Mouse (Mus musculus): ENCODE results near the gene Tiam2. TPM values are rescaled to one million over a fixed set of nuclear protein-coding genes. Genes with fewer than 3 reads are reported as not detected.

Tiam2 gene
- total and polyA plus RNA-seq, 3 experiments: 5.9 to 9.5 (median 9.4) TPM

GRCm38 (mm10) chr17:3466681-3467080 lies 140.3 kb downstream of the Tiam2 start:
- TF ChIP-seq SMC3 (IDR thresholded peaks at IDR 0.05; ENCODE audit: low read depth, low read length) (no peak), PAX5 (IDR thresholded peaks at IDR 0.05; ENCODE audit: low read length) (no peak), USF1 (IDR thresholded peaks at IDR 0.05; ENCODE audit: low read depth, low read length) (no peak), MEF2A (IDR thresholded peaks at IDR 0.05; ENCODE audit: borderline replicate concordance, low read depth, low read length) (no peak), NELFE (IDR thresholded peaks at IDR 0.05; ENCODE audit: low read depth, low read length) (no peak), MAFK (IDR thresholded peaks at IDR 0.05; ENCODE audit: insufficient replicate concordance, low read length) (no peak), HCFC1 (IDR thresholded peaks at IDR 0.05; ENCODE audit: low read depth, low read length) (no peak), KAT2A (IDR thresholded peaks at IDR 0.05; ENCODE audit: insufficient replicate concordance, low read length) (no peak)
- no peaks in the 10 kb centered on the region for H3K79me2 ChIP-seq (replicated peaks; ENCODE audit: control insufficient read depth, extremely low read depth, insufficient read depth, poor library complexity, severe bottlenecking)
- DNase-seq (ENCODE audit: extremely low read depth): no peak
- no peak overlapping the region for H3K4me3 ChIP-seq (replicated peaks in 1 of 3; ENCODE audit: low read depth in 2 of 3, low read length in 2 of 3, poor library complexity in 1 of 3)
- H3K4me2 ChIP-seq (ENCODE audit: insufficient read depth, low read depth, poor library complexity, severe bottlenecking): no peak overlapping the region
- H3K36me3 ChIP-seq (replicated peaks in 1 of 2; ENCODE audit: control insufficient read depth in 1 of 2, insufficient read depth in 1 of 2, low read length in 1 of 2): peaks cover 5 to 73% of the 10 kb centered on the region in 2 experiments
- dilution Hi-C loops (cut with MboI; ENCODE audit: extremely low pct_ligation_motif_present, extremely low pct_unique_long_range_greater_than_20kb, low sequenced_read_pairs): no loop called here
- H3K9me3 ChIP-seq (replicated peaks; ENCODE audit: low read length): no peaks in the 10 kb centered on the region
- in situ Hi-C loops (cut with MboI; ENCODE audit: low pct_ligation_motif_present, low pct_unique_long_range_greater_than_20kb, low sequenced_read_pairs): no loop called here
- H3K4me1 ChIP-seq (ENCODE audit: control insufficient read depth in 1 of 2, insufficient read depth in 2 of 2): peaks cover 0 to 3% of the 10 kb centered on the region in 2 experiments; a peak in 2 of 4 replicates
- no peak overlapping the region for H3K9ac ChIP-seq (ENCODE audit: insufficient read depth, low read depth)
- H3K27ac ChIP-seq (ENCODE audit: insufficient read depth, low read depth): no peak overlapping the region
- no peaks in the 10 kb centered on the region for H3K27me3 ChIP-seq (replicated peaks)

DNA sequence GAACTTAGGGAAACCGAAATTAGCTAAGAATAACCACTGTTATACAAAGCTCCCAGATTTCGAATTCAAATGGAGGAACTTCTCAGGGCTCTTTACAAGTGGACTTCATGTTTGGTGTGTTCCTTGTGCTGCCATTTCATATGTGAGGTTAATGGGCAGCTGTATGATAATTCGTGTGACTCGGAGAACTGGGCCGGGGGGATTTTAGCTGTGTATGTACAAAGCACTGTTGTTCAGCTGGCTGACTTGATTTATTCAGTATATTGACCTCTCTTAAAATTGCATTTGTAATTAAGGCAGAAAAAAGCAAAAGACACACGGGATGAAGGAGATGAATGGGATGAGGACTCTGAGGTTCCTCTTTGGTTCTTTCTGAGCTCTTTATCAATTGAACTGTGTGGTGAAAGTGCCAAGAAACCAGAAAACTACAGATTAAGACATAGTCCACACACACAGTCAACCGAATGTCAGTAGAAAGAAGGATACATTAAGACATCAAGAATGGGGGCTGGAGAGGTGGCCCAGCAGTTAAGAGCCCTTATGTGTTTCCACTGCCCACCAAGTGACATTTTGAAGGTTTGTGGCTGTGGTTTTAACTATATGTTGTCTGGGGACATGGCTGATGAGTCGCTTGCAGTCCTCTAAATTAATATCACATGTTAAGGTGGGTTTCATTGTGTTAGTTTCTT lies 141.4 kb downstream of the Tiam2 start:
- H3K27me3 ChIP-seq (replicated peaks): no peaks in the 10 kb centered on the region
- H3K36me3 ChIP-seq (replicated peaks in 1 of 2; ENCODE audit: control insufficient read depth in 1 of 2, insufficient read depth in 1 of 2, low read length in 1 of 2): peaks cover 5 to 72% of the 10 kb centered on the region in 2 experiments
- H3K4me3 ChIP-seq (replicated peaks in 1 of 3; ENCODE audit: low read depth in 2 of 3, low read length in 2 of 3, poor library complexity in 1 of 3): no peak overlapping the region
- H3K27ac ChIP-seq (ENCODE audit: insufficient read depth, low read depth): no peak overlapping the region
- TF ChIP-seq PAX5 (IDR thresholded peaks at IDR 0.05; ENCODE audit: low read length) (no peak), MYC (IDR thresholded peaks at IDR 0.05; ENCODE audit: low read depth, low read length) (no peak), MAFK (IDR thresholded peaks at IDR 0.05; ENCODE audit: insufficient replicate concordance, low read length) (no peak), ELF1 (IDR thresholded peaks at IDR 0.05; ENCODE audit: low read depth, low read length) (no peak), NELFE (IDR thresholded peaks at IDR 0.05; ENCODE audit: low read depth, low read length) (no peak), POLR2A (IDR thresholded peaks at IDR 0.05; ENCODE audit: low read depth, low read length) (no peak)
- no peak overlapping the region for H3K4me2 ChIP-seq (ENCODE audit: insufficient read depth, low read depth, poor library complexity, severe bottlenecking)
- no peaks in the 10 kb centered on the region for H3K79me2 ChIP-seq (replicated peaks; ENCODE audit: control insufficient read depth, extremely low read depth, insufficient read depth, poor library complexity, severe bottlenecking)
- H3K4me1 ChIP-seq (ENCODE audit: control insufficient read depth in 1 of 2, insufficient read depth in 2 of 2): no peaks in the 10 kb centered on the region
- dilution Hi-C loops (cut with MboI; ENCODE audit: extremely low pct_ligation_motif_present, extremely low pct_unique_long_range_greater_than_20kb, low sequenced_read_pairs) (no loop called here), in situ Hi-C loops (cut with MboI; ENCODE audit: low pct_ligation_motif_present, low pct_unique_long_range_greater_than_20kb, low sequenced_read_pairs) (no loop called here)
- DNase-seq (ENCODE audit: extremely low read depth): no peak
- H3K9me3 ChIP-seq (replicated peaks; ENCODE audit: low read length): no peaks in the 10 kb centered on the region
- H3K9ac ChIP-seq (ENCODE audit: insufficient read depth, low read depth): no peak overlapping the region

DNA sequence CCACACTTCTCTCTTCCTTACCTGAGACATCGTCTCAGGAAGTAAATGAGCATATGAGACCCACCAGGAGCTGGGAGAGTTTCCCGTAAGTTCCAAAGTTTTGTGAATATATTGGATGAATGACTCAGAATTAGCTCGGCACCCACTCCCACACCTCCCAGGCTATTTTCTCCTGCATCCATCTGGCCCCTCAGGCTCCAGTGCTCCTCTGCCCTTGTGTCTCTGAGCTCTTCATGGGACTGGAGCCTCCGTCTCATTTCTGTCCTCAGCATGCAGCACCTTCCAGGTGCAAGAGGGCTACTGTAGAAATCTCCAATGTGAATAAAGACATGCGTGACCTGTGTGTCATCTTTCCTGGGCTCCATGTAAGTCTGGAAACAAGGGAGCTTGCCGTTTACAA lies 145.6 kb downstream of the Tiam2 start:
- Histone ChIP-seq H3K36me3 (replicated peaks in 1 of 2; ENCODE audit: control insufficient read depth in 1 of 2, insufficient read depth in 1 of 2, low read length in 1 of 2) (peaks cover 5 to 62% of the 10 kb centered on the region in 2 experiments), H3K9ac (ENCODE audit: insufficient read depth, low read depth) (no peak overlapping the region), H3K79me2 (replicated peaks; ENCODE audit: control insufficient read depth, extremely low read depth, insufficient read depth, poor library complexity, severe bottlenecking) (no peaks in the 10 kb centered on the region), H3K4me2 (ENCODE audit: insufficient read depth, low read depth, poor library complexity, severe bottlenecking) (no peak overlapping the region), H3K4me1 (ENCODE audit: control insufficient read depth in 1 of 2, insufficient read depth in 2 of 2) (no peaks in the 10 kb centered on the region), H3K9me3 (replicated peaks; ENCODE audit: low read length) (no peaks in the 10 kb centered on the region), H3K27me3 (replicated peaks) (no peaks in the 10 kb centered on the region), H3K27ac (ENCODE audit: insufficient read depth, low read depth) (no peak overlapping the region), H3K4me3 (replicated peaks in 1 of 3; ENCODE audit: low read depth in 2 of 3, low read length in 2 of 3, poor library complexity in 1 of 3) (no peak overlapping the region)
- DNase-seq (ENCODE audit: extremely low read depth): no peak
- dilution Hi-C loops (cut with MboI; ENCODE audit: extremely low pct_ligation_motif_present, extremely low pct_unique_long_range_greater_than_20kb, low sequenced_read_pairs): no loop called here
- in situ Hi-C loops (cut with MboI; ENCODE audit: low pct_ligation_motif_present, low pct_unique_long_range_greater_than_20kb, low sequenced_read_pairs): no loop called here
- TF ChIP-seq RCOR1 (conservative IDR thresholded peaks at IDR 0.05; ENCODE audit: low read depth, low read length) (no peak), HCFC1 (IDR thresholded peaks at IDR 0.05; ENCODE audit: low read depth, low read length) (no peak)
